Mouse (Mus musculus) neural tube, embryonic 13.5 days (tissue): ENCODE measurements around the gene Cux2. TPM values are rescaled to one million over a fixed set of nuclear protein-coding genes. Genes with fewer than 3 reads are reported as not detected.
A peak's percentile ranks its signal among the peaks of the same experiment; 100 is the strongest.

Experiments used
- ATAC-seq: fragments of 200-750 bp; cut with Nextera tagmentation; 2 replicates; pipeline ENCODE4 v1.8.0; 2017; ENCODE audit warnings: low read depth, mild to moderate bottlenecking, moderate TSS enrichment, moderate library complexity
- H3K27ac ChIP-seq: fragments of 300-500 bp; sonication (generic); replicated peaks from 2 replicates; pipeline ENCODE4 v1.5.1; 2015; ENCODE audit warnings: moderate library complexity, mild to moderate bottlenecking, inconsistent platforms
- H3K27me3 ChIP-seq: fragments of 300-500 bp; sonication (generic); 2 replicates; pipeline ENCODE4 v1.6.1; 2015; ENCODE audit warnings: mild to moderate bottlenecking, inconsistent platforms
- H3K36me3 ChIP-seq: fragments of 300-500 bp; sonication (generic); 2 replicates; pipeline ENCODE4 v1.6.1; 2015; ENCODE audit warnings: mild to moderate bottlenecking, inconsistent platforms
- H3K4me1 ChIP-seq: fragments of 300-500 bp; sonication (generic); replicated peaks from 2 replicates; pipeline ENCODE4 v1.6.1; 2015; ENCODE audit warnings: inconsistent platforms
- H3K4me2 ChIP-seq: fragments of 300-500 bp; sonication (generic); 2 replicates; pipeline ENCODE4 v1.6.1; 2015; ENCODE audit warnings: inconsistent platforms, mild to moderate bottlenecking, moderate library complexity
- H3K4me3 ChIP-seq: fragments of 300-500 bp; sonication (generic); 2 replicates; pipeline ENCODE4 v1.5.1; 2015; ENCODE audit warnings: mild to moderate bottlenecking, inconsistent platforms
- H3K9ac ChIP-seq: fragments of 300-500 bp; sonication (generic); 2 replicates; pipeline ENCODE4 v1.6.1; 2015; ENCODE audit warnings: moderate library complexity, mild to moderate bottlenecking, inconsistent platforms
- H3K9me3 ChIP-seq: fragments of 300-500 bp; sonication (generic); 2 replicates; pipeline ENCODE4 v1.6.1; 2016; ENCODE audit warnings: inconsistent platforms
- WGBS: fragments of 180-500 bp; shearing (Covaris S2); methylation state at CpG from one replicate; pipeline ENCODE4 v1.1.7; 2015; 5-methylcytosine and 5-hydroxymethylcytosine counted together
- polyA plus RNA-seq: library from polyadenylated mRNA; unstranded; fragments of >200 nt; fragmentation: Nextera tagmentation; extraction: Ambion mirVana; gene quantifications from 2 replicates; pipeline ENCODE4 v1.2.1, GENCODE M21; 2015

The Cux2 gene
- polyA plus RNA-seq, 1 experiment from 2014 or later: 28.5 TPM

DNA sequence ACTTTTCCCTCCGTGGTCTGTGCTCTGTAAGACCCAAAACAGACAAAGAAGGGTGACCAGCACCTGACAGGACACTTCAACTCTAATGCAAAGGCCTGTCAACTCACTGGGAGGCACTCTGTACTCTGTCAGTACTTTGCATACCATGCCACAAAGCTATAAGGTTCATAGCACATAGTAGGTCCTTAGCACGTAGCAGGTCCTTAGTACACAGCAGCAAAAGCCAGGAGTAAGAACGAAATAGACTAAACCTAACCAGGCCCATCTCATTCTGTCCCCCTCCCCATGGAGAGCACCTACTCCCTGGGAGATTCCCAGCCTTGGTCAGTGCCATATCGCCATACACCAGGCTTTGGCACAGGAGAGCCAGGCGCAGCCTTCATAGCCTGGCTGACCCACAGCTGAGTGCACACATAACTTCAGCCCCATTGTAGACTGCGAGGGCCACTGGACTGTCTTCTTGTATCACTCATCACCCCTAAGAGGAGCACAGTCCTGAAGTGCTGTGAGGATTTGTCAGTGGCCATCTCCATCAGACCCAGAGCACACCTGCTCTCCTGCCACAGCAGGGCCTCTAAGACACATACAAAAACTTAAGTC, 218.8 kb downstream of the Cux2 start:
- no peaks in the 10 kb centered on the region for H3K9me3 ChIP-seq
- WGBS: 86% methylated on average over 6 of the region's 6 CpGs
- H3K27ac ChIP-seq: no peak overlapping the region
- peaks cover 41% of the 10 kb centered on the region for H3K27me3 ChIP-seq
- no peak overlapping the region for H3K4me2 ChIP-seq
- H3K36me3 ChIP-seq: 0 out of 2 replicates have a peak, but pooled peaks cover 3% of the 10 kb centered on the region
- H3K4me3 ChIP-seq: no peak overlapping the region
- H3K9ac ChIP-seq: no peak overlapping the region
- peaks cover 63% of the 10 kb centered on the region for H3K4me1 ChIP-seq
- ATAC-seq: no peak

DNA sequence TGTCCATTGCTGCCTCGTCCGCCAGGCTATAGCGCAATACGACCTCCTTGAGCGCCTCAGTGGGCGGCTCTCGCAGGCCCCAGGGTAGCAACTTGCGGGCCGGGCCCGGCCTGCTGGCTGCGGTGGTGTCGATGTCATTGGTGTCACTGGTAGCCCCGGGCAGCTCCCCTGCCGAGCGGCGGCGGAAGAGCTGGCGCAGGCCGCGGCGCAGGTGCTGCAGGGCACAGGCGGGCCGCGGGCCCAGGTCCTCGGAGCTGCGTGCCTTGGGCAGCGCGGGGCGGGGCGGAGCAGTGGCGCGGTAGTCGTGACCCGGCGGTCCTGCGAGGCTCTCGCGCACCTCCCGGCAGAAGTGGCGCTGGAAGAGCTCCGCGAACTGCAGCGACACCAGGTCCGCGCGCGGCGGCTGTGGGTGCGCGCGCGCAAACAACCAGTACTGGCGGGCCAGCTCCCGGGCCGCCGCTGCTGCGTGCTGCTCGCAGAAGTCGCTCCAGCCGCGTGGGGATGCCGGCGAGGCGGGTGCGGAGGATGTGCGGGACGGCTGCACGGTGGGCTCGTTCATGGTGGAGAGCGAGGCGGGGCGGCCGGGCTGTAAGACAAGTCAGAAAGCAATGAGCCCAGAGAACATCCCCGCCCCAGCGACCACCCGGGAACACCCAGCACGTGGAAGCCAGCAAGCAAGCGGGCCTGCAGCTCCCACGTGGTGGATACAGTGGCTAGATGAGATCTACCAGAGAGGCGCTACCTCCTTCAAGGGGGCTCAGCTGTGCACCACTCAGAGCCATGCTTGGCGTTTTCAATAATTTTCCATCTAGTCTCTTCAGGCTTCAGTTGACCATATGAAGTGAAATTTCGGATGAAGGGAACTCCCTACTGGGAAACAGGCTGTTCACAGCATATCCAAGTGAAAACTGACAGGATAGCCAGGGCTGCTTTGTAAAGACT, 221.1 kb downstream of the Cux2 start:
- H3K4me1 ChIP-seq: peaks cover 45% of the 10 kb centered on the region
- ATAC-seq: peak; percentile 54
- 4% methylated on average over 81 of the region's 82 CpGs for WGBS
- H3K9me3 ChIP-seq: no peaks in the 10 kb centered on the region
- peak overlapping the region; percentile 18; the same call in 1 of the 2 replicates for H3K27ac ChIP-seq
- H3K9ac ChIP-seq: peak overlapping the region; percentile 69
- peak overlapping the region; percentile 44 for H3K4me3 ChIP-seq
- H3K27me3 ChIP-seq: peaks cover 30% of the 10 kb centered on the region
- H3K36me3 ChIP-seq: 0 out of 2 replicates have a peak, but pooled peaks cover 3% of the 10 kb centered on the region
- peak overlapping the region; percentile 83 for H3K4me2 ChIP-seq

DNA sequence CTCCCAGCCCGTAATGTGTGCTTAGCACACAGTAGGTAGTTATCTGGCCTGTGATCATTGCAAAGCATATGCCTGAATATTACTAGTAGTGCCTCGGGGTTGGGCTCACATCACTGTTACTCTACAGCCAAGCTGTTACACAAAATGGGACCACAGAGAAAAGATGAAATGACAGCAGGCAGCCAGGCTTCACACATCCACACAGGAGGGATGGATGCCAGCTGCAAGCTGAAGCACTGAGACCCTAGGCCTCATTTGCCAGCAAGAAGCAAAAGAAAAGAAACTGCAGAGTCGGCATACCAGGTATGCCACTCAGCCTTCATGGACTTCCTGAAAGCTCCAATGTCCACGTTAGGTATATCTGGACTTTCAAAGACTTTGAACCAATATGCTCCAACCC, 222.0 kb downstream of the Cux2 start:
- H3K9ac ChIP-seq: no peak overlapping the region
- peaks cover 41% of the 10 kb centered on the region for H3K4me1 ChIP-seq
- H3K9me3 ChIP-seq: no peaks in the 10 kb centered on the region
- WGBS: 72% methylated on average over 4 of the region's 4 CpGs
- no peak overlapping the region for H3K4me3 ChIP-seq
- peak overlapping the region; percentile 83 for H3K4me2 ChIP-seq
- 0 out of 2 replicates have a peak, but pooled peaks cover 3% of the 10 kb centered on the region for H3K36me3 ChIP-seq
- ATAC-seq: no peak
- H3K27me3 ChIP-seq: peaks cover 30% of the 10 kb centered on the region
- H3K27ac ChIP-seq: no peak overlapping the region

DNA sequence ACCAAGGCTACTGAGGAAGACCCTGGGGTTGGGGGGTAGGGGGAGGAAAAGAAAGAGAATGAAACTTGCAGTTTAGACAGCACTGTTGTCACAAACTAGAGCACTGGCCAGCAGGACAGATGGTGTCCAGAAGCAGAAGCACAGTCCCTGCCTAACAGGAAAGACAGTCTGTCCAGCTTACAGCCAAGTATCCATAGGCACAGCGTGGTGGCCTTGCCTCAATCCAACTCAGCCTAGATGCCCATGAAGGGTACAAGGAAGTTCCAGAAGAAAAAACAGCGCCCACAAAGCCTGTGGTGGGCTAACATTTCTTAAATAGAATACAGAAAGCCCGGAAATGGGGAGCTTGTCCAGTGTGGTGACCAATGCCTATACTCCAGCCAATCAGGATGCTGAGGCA, 224.3 kb downstream of the Cux2 start:
- peaks cover 23% of the 10 kb centered on the region for H3K27me3 ChIP-seq
- peaks cover 9% of the 10 kb centered on the region; the same call in 1 of the 2 replicates for H3K36me3 ChIP-seq
- peaks cover 52% of the 10 kb centered on the region for H3K4me1 ChIP-seq
- no peak overlapping the region for H3K4me3 ChIP-seq
- H3K27ac ChIP-seq: no peak overlapping the region
- ATAC-seq: no peak
- no peak overlapping the region for H3K9ac ChIP-seq
- 95% methylated on average over 3 of the region's 3 CpGs for WGBS
- H3K9me3 ChIP-seq: no peaks in the 10 kb centered on the region
- H3K4me2 ChIP-seq: no peak overlapping the region

DNA sequence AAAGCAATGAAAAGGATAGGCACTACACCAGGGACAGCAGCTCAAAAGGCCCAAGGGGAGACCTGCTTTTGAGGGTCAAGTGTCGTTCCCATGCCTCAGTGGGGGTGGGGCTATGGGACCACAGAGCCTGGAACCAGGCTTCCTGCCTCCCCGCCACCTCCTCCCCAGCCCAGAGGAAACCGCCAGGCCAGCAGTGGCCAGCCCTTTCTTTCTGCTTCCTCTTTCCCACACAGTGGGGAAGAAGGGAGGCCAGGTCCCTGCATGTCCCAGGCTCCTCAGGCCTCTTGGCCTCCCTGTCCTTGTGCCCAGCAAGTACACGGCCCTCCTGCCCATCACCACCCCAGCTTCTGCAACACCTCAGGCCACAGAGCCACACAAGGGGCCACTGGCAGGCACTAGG, 225.8 kb downstream of the Cux2 start:
- Histone ChIP-seq H3K9ac (no peak overlapping the region), H3K4me1 (peaks cover 45% of the 10 kb centered on the region), H3K27ac (peak overlapping the region; percentile 46; the same call in 1 of the 2 replicates), H3K9me3 (no peaks in the 10 kb centered on the region), H3K4me3 (no peak overlapping the region), H3K36me3 (peaks cover 23% of the 10 kb centered on the region), H3K4me2 (no peak overlapping the region), H3K27me3 (peaks cover 11% of the 10 kb centered on the region; the same call in 1 of the 2 replicates)
- ATAC-seq: no peak
- WGBS: 73% methylated on average over 4 of the region's 4 CpGs

DNA sequence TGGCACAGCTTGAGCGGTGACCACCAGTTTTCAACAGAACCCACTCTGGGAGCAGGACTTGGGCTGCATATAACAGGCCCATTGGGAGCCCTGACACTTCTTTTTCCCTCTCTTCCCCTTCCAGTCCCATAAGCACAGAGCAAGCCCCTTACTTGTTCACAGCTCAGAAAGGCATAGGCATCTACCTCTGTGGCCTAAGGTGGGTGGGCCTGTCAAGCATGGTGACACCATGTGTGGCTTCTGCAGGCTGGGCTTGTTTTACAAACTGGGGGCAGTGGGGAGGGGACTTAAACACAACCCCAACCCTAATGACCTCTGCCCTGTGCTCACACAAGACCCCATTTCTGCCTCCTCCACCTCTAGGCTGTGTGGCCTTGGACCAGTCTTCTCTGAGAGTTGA, 226.2 kb downstream of the Cux2 start:
- H3K4me3 ChIP-seq: no peak overlapping the region
- H3K9me3 ChIP-seq: no peaks in the 10 kb centered on the region
- no peak overlapping the region; the same call in 1 of the 2 replicates for H3K27ac ChIP-seq
- no peak for ATAC-seq
- H3K9ac ChIP-seq: no peak overlapping the region
- peaks cover 11% of the 10 kb centered on the region; the same call in 1 of the 2 replicates for H3K27me3 ChIP-seq
- no peak overlapping the region for H3K4me2 ChIP-seq
- WGBS: 96% methylated on average over 1 of the region's 1 CpGs
- peaks cover 41% of the 10 kb centered on the region for H3K4me1 ChIP-seq
- peaks cover 27% of the 10 kb centered on the region for H3K36me3 ChIP-seq

DNA sequence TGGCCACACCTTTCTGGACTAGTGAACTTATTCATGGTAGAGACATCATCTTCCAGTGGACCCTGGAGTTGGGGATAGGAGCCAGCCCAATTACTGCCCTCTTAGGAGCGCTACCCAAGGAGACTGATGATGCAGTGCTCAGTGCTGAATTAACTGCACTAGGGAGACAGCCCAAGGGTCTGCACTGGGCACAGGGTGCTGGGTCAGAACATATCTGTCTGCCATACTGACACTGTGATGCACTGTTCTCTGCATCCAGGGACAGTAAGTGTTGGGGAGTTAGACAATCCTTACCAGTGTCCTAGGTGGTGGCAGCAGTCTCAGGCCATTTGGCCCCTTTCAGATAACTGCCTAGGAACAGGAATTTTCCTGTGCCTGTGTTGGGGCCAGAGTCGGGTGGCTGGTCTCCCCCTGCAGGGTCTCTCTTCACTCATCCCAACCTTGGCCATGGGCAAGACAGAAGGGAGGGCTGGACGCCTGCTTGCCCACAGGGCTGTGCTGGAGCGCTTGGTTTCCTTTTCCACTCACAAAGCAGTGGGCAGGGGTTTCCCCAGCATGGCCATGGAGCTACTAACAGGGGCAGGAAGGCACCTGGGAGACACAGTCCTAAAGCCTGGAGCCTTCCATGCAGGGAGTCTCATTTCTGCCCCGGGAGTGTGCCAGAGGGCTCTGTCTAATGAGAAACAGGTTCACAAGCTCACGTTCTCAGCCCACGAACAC, 227.0 kb downstream of the Cux2 start:
- Histone ChIP-seq H3K9me3 (no peaks in the 10 kb centered on the region), H3K4me3 (no peak overlapping the region), H3K4me2 (no peak overlapping the region), H3K27ac (no peak overlapping the region), H3K9ac (no peak overlapping the region), H3K27me3 (peaks cover 7% of the 10 kb centered on the region; the same call in 1 of the 2 replicates), H3K36me3 (peaks cover 35% of the 10 kb centered on the region), H3K4me1 (peaks cover 34% of the 10 kb centered on the region)
- ATAC-seq: no peak
- 79% methylated on average over 7 of the region's 7 CpGs for WGBS

DNA sequence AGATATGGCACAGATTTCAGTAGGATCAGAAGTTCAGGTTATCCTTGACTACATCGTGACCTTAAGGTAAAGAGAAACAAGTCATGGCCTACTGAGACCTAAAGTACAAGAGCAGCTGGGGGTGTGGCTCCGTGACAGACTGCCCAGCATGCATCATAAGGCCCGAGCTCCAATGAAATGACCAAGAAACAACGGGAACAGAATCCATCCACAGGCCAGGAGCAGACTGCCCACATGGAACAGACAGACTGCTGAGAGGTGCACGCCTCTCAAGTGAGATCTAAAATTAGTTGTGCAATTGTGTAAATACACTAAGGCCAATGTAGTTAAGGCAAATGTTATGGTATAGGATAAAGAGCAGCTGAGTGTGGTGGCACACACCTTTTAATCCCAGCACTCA, 228.3 kb downstream of the Cux2 start:
- no peak for ATAC-seq
- H3K9ac ChIP-seq: no peak overlapping the region
- H3K9me3 ChIP-seq: no peaks in the 10 kb centered on the region
- no peak overlapping the region for H3K27ac ChIP-seq
- no peaks in the 10 kb centered on the region for H3K27me3 ChIP-seq
- no peak overlapping the region for H3K4me2 ChIP-seq
- H3K4me3 ChIP-seq: no peak overlapping the region
- peaks cover 29% of the 10 kb centered on the region; the same call in 1 of the 2 replicates for H3K4me1 ChIP-seq
- peaks cover 49% of the 10 kb centered on the region for H3K36me3 ChIP-seq
- 66% methylated on average over 5 of the region's 5 CpGs for WGBS

DNA sequence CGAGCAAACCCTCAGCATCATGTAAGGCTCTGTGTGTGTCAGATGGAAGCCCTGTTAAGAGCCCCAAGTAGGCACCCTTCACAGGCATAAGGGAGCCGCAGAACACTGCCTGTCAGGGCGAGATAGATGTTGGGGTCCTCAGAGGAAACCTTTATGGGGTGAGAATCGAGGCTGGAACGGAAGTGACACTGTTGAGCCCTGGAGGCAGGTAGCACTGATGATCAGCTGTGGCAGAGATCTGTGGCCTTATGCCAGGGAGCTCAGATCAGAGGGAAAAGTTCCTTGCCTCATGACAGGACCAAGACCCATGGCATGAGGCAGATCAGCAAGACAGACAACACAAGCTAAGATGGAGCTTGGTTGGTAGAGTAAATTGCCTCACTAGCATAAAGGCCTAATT, 228.8 kb downstream of the Cux2 start:
- 86% methylated on average over 5 of the region's 5 CpGs for WGBS
- Histone ChIP-seq H3K4me2 (no peak overlapping the region), H3K9me3 (no peaks in the 10 kb centered on the region), H3K4me3 (no peak overlapping the region), H3K36me3 (peaks cover 50% of the 10 kb centered on the region), H3K27me3 (no peaks in the 10 kb centered on the region), H3K9ac (no peak overlapping the region), H3K4me1 (peaks cover 29% of the 10 kb centered on the region; the same call in 1 of the 2 replicates), H3K27ac (no peak overlapping the region)
- ATAC-seq: no peak

DNA sequence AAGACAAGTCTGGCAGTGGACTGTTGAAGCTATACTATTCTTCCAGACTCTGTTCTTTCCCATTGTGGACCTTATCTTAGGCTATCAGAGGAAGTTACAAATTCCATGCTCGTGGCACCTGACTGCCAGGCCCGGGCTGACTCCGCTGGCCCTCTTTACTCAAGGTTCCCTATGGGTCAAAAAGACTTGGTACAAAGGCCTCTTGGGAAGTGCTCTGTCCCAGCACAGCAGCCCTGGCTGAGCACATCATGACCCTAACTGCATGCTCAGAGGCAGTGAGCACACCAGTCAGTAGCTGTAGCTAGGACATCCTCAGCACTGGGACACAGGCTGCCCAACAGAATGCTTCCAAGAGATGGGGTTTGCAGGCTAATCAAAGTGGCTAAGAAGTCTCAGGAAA, 229.2 kb downstream of the Cux2 start:
- H3K9me3 ChIP-seq: no peaks in the 10 kb centered on the region
- WGBS: 96% methylated on average over 3 of the region's 3 CpGs
- no peak overlapping the region for H3K9ac ChIP-seq
- no peak overlapping the region for H3K4me2 ChIP-seq
- H3K36me3 ChIP-seq: peaks cover 55% of the 10 kb centered on the region
- ATAC-seq: no peak
- no peaks in the 10 kb centered on the region for H3K27me3 ChIP-seq
- H3K27ac ChIP-seq: no peak overlapping the region
- H3K4me1 ChIP-seq: peaks cover 29% of the 10 kb centered on the region; the same call in 1 of the 2 replicates
- no peak overlapping the region for H3K4me3 ChIP-seq

DNA sequence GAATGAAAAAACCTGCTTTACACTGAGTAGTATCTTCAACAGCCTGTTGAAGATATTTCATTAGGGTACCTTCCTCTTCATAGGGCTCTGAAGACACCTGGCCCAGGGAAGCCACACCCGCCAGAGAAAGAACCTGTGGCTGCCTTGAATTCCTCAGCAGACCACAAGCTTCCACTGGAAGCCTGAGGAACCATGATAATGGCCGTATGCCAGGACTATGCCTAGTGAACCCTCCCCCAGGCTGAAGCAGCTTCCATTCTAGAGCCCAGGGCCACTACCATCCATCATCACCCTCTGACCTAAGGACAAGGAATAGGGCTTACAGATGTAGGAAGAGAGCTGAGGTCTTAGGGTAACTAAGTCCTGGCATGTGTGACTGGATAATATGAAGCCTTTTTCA, 229.7 kb downstream of the Cux2 start:
- 88% methylated on average over 2 of the region's 2 CpGs for WGBS
- no peaks in the 10 kb centered on the region for H3K9me3 ChIP-seq
- no peak overlapping the region for H3K4me2 ChIP-seq
- no peak overlapping the region for H3K9ac ChIP-seq
- H3K27ac ChIP-seq: no peak overlapping the region
- no peak overlapping the region for H3K4me3 ChIP-seq
- H3K4me1 ChIP-seq: peaks cover 29% of the 10 kb centered on the region; the same call in 1 of the 2 replicates
- H3K27me3 ChIP-seq: no peaks in the 10 kb centered on the region
- peaks cover 60% of the 10 kb centered on the region for H3K36me3 ChIP-seq
- no peak for ATAC-seq

DNA sequence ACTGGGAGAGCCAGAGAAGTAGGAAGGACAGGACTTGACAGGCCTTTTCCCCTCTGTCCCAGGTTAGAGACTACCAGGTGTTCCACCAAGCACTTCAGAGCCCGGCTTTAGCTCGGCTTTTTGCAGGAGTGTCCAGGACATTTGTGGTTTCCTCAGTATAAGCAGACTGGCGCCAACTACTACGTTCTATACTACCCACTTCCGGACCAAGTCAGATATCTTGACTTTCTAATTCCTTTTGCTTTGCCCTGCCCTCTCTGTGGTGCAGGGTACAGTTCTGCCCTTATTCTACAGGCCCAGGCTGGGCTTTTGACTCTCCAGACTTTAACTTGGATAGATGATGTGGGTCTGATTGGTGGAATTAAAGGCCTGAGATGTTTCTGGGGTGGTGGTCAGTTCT, 230.3 kb downstream of the Cux2 start:
- Histone ChIP-seq H3K4me1 (peaks cover 29% of the 10 kb centered on the region; the same call in 1 of the 2 replicates), H3K9ac (no peak overlapping the region), H3K9me3 (no peaks in the 10 kb centered on the region), H3K4me3 (no peak overlapping the region), H3K4me2 (no peak overlapping the region), H3K36me3 (peaks cover 63% of the 10 kb centered on the region), H3K27me3 (no peaks in the 10 kb centered on the region), H3K27ac (no peak overlapping the region)
- 89% methylated on average over 5 of the region's 5 CpGs for WGBS
- no peak for ATAC-seq
